Mouse (Mus musculus) kidney, postnatal 25 days (tissue): Measurements from ENCODE around the gene Cyfip1.
A peak's percentile ranks its signal among the peaks of the same experiment; 100 is the strongest.

Experiments used
- DNase-seq, 2 experiments: peaks; one replicate each; pipeline ENCODE4 v3.0.0; 2021; ENCODE audit warnings: mixed read lengths in 2 of 2

Gene Cyfip1

GRCm38 (mm10) chr7:55957916-55958315 is 116.4 kb downstream of the Cyfip1 start:
- DNase-seq = no peak

- DNase-seq = no peak
These were observed 118.3 kb downstream of the Cyfip1 start for GRCm38 (mm10) chr7:55959801-55960200.

- no peak for DNase-seq
These were observed 119.0 kb downstream of the Cyfip1 start for GRCm38 (mm10) chr7:55960506-55960905.

GRCm38 (mm10) chr7:55962004-55962908 is 120.7 kb downstream of the Cyfip1 start, which contains the start of gene Nipa2:
Gene Nipa2, minus strand, starts transcription at chr7:55962476.
- DNase-seq = peak; percentile 96

GRCm38 (mm10) chr7:55966866-55967460 is 125.4 kb downstream of the Cyfip1 start:
- DNase-seq = no peak

GRCm38 (mm10) chr7:55968258-55968901 is 126.8 kb downstream of the Cyfip1 start:
- peak in 1 of 2 experiments; percentile 35 for DNase-seq

- no peak for DNase-seq
These were observed 127.9 kb downstream of the Cyfip1 start for GRCm38 (mm10) chr7:55969415-55969814.

GRCm38 (mm10) chr7:55974429-55974828 is 132.9 kb downstream of the Cyfip1 start:
- DNase-seq = no peak

GRCm38 (mm10) chr7:55981511-55981910 is 140.0 kb downstream of the Cyfip1 start:
- DNase-seq = no peak
